28 mouse cellular contexts compared by ENCODE assay signal in the genomic region with DNA sequence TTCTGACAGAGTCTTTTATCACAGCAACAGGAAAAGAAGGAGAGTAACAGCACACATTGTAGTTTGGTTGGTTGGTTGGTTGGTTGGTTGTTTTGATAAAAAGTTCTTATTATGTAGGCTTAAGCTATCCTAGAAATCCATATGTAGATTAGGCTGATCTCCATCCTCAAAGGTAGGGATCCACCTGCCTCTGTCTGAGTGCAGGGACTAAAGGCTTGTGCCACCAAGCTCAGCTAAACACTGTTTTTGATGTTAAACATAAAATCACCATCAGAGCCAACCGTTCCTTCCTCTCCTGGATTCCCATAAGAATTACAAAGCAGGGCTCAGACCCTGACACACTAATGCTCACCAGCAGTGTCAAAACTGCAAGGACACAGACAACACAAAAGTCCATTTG. TPM values are rescaled to one million over a fixed set of nuclear protein-coding genes. Genes with fewer than 3 reads are reported as not detected.
"Had no signal": no experiment of that assay in that cellular context is flagged by ENCODE, and none has a peak within 500 bp of the region (broad histone marks: within the 10 kb centered on the region; RNA-seq: fewer than 3 reads in every experiment).

No protein-coding gene starts in this region.

- ATAC-seq: hindbrain, embryonic 16.5 days; intestine, embryonic 16.5 days had no signal

- H3K4me2 ChIP-seq: heart, embryonic 12.5 days; hindbrain, embryonic 12.5 days; hindbrain, embryonic 14.5 days; kidney, embryonic 15.5 days; limb, embryonic 12.5 days; liver, embryonic 11.5 days; liver, embryonic 13.5 days had no signal

- H3K27ac ChIP-seq: gastrocnemius, adult 2 months; heart, embryonic 10.5 days; hindbrain, embryonic 10.5 days; hindbrain, embryonic 12.5 days; hindbrain, embryonic 14.5 days; kidney, embryonic 15.5 days; kidney, postnatal 0 days; limb, embryonic 10.5 days; limb, embryonic 12.5 days; liver, embryonic 13.5 days had no signal

- H3K9me3 ChIP-seq: heart, embryonic 10.5 days; heart, embryonic 12.5 days; hindbrain, embryonic 10.5 days; hindbrain, embryonic 12.5 days; kidney, embryonic 15.5 days; limb, embryonic 10.5 days; limb, embryonic 12.5 days; liver, embryonic 13.5 days had no signal

- H3K27me3 ChIP-seq: heart, embryonic 12.5 days; hindbrain, embryonic 12.5 days; kidney, embryonic 15.5 days; limb, embryonic 12.5 days; liver, embryonic 13.5 days had no signal

- H3K36me3 ChIP-seq: heart, embryonic 10.5 days; heart, embryonic 12.5 days; hindbrain, embryonic 10.5 days; hindbrain, embryonic 12.5 days; kidney, embryonic 15.5 days; limb, embryonic 10.5 days; limb, embryonic 12.5 days; liver, embryonic 13.5 days had no signal

- H3K4me3 ChIP-seq: gastrocnemius, adult 2 months; heart, embryonic 10.5 days; heart, embryonic 12.5 days; hindbrain, embryonic 10.5 days; hindbrain, embryonic 12.5 days; kidney, embryonic 15.5 days; limb, embryonic 10.5 days; limb, embryonic 12.5 days; liver, embryonic 13.5 days had no signal

- H3K9ac ChIP-seq: heart, embryonic 12.5 days; hindbrain, embryonic 12.5 days; hindbrain, embryonic 14.5 days; kidney, embryonic 15.5 days; limb, embryonic 12.5 days; liver, embryonic 13.5 days had no signal

- DNase-seq: gastrocnemius, adult 2 months; gastrocnemius, postnatal 10 days; gastrocnemius, postnatal 25 days; heart, adult 18-20 months; heart, postnatal 10 days; heart, postnatal 4 days; kidney, adult 11 months; kidney, adult 2 months; kidney, adult 9 months; kidney, postnatal 14 days; kidney, postnatal 36 days; layer of hippocampus, adult 9-11 months; layer of hippocampus, postnatal 36 days; liver; liver, embryonic 13.5 days had no signal

- H3K4me1 ChIP-seq: heart, embryonic 10.5 days; heart, embryonic 12.5 days; hindbrain, embryonic 12.5 days; kidney, embryonic 15.5 days; limb, embryonic 10.5 days; limb, embryonic 12.5 days; liver, embryonic 13.5 days had no signal

RNA-seq across cellular contexts. Expression of a gene that starts 39.1 kb away (rescaled TPM):
- total RNA-seq: granulocyte monocyte progenitor cell, adult 5-6 weeks had no signal
